Mouse (Mus musculus): ENCODE measurements around the gene Hmg20a.

GRCm38 (mm10) chr9:56516692-56517263, 98.4 kb downstream of the Hmg20a start:
- no peak for TF ChIP-seq CTCF (IDR thresholded peaks at IDR 0.05; ENCODE audit: extremely low read depth, insufficient read depth, low read length)
- TF ChIP-seq POLR2A (IDR thresholded peaks at IDR 0.05; ENCODE audit: extremely low read depth, insufficient read depth, low read length): no peak
